Mouse (Mus musculus): ENCODE measurements around the gene Gm42688. TPM values are rescaled to one million over a fixed set of nuclear protein-coding genes. Genes with fewer than 3 reads are reported as not detected.

Gene Gm42688
- polyA plus RNA-seq (2012; rRNA removed), result 3.2 and 4.2 TPM in 2 replicates

- WGBS, result under 1% methylated on average over 25 of the region's 25 CpGs
- Histone ChIP-seq H3K36me3 (ENCODE audit: control insufficient read depth, insufficient read depth, low read length) (peaks cover 2% of the 10 kb centered on the region; the same call in 1 of the 2 replicates), H3K4me3 (ENCODE audit: low read depth, low read length) (peak within 1 kb of the TSS; percentile 86), H3K27ac (ENCODE audit: insufficient read depth, low read depth, low read length) (peak within 1 kb of the TSS; percentile 77), H3K4me1 (ENCODE audit: control insufficient read depth, insufficient read depth, insufficient read length, low read length) (peaks cover 13% of the 10 kb centered on the region), H3K27me3 (ENCODE audit: control insufficient read depth, insufficient read depth, low read length) (no peaks in the 10 kb centered on the region)
- TF ChIP-seq CTCF (IDR thresholded peaks at IDR 0.05; ENCODE audit: extremely low read depth, insufficient read length, insufficient replicate concordance, low read depth, low read length) (peak; percentile 53; the same call in 1 of the 2 replicates), POLR2A (IDR thresholded peaks at IDR 0.05; ENCODE audit: low read depth, low read length) (peak; percentile 47; the same call in 1 of the 2 replicates)
These were observed at the start of gene Gm42688, which contains the start of gene Ccdc142 for GRCm38 (mm10) chr6:83101316-83101687. TSS of gene Gm42688 (plus strand) at chr6:83101617. TSS of gene Ccdc142 (plus strand) at chr6:83101601.

- H3K36me3 ChIP-seq (ENCODE audit: control insufficient read depth, insufficient read depth, low read length), result peaks cover 19% of the 10 kb centered on the region
- H3K27ac ChIP-seq (ENCODE audit: insufficient read depth, low read depth, low read length), result peak overlapping the region; percentile 14
- H3K4me1 ChIP-seq (ENCODE audit: control insufficient read depth, insufficient read depth, insufficient read length, low read length), result peaks cover 18% of the 10 kb centered on the region
These were observed 48.1 kb upstream of the Gm42688 start for GRCm38 (mm10) chr6:83053136-83053960.

GRCm38 (mm10) chr6:83054074-83054851 is 47.2 kb upstream of the Gm42688 start, which contains the start of gene Aup1:
TSS of gene Aup1 (plus strand) at chr6:83054521.
- Histone ChIP-seq H3K4me3 (ENCODE audit: low read depth, low read length) (peak within 1 kb of the TSS; percentile 77), H3K4me1 (ENCODE audit: control insufficient read depth, insufficient read depth, insufficient read length, low read length) (peaks cover 20% of the 10 kb centered on the region), H3K36me3 (ENCODE audit: control insufficient read depth, insufficient read depth, low read length) (peaks cover 19% of the 10 kb centered on the region), H3K27ac (ENCODE audit: insufficient read depth, low read depth, low read length) (peak within 1 kb of the TSS; percentile 65), H3K27me3 (ENCODE audit: control insufficient read depth, insufficient read depth, low read length) (no peaks in the 10 kb centered on the region)
- TF ChIP-seq CTCF (IDR thresholded peaks at IDR 0.05; ENCODE audit: extremely low read depth, insufficient read length, insufficient replicate concordance, low read depth, low read length) (no peak), POLR2A (IDR thresholded peaks at IDR 0.05; ENCODE audit: low read depth, low read length) (peak; percentile 72)
- WGBS, result under 1% methylated on average over 64 of the region's 64 CpGs

More at GRCm38 (mm10) chr6:83053136-83053960, 48.1 kb upstream of the Gm42688 start:
- Histone ChIP-seq H3K4me3 (ENCODE audit: low read depth, low read length) (peak overlapping the region; percentile 77), H3K27me3 (ENCODE audit: control insufficient read depth, insufficient read depth, low read length) (no peaks in the 10 kb centered on the region)
- TF ChIP-seq POLR2A (IDR thresholded peaks at IDR 0.05; ENCODE audit: low read depth, low read length), result peak; percentile 51; the same call in 1 of the 2 replicates
- TF ChIP-seq CTCF (IDR thresholded peaks at IDR 0.05; ENCODE audit: extremely low read depth, insufficient read length, insufficient replicate concordance, low read depth, low read length), result no peak
- WGBS, result 7% methylated on average over 26 of the region's 26 CpGs

- TF ChIP-seq CTCF (IDR thresholded peaks at IDR 0.05; ENCODE audit: extremely low read depth, insufficient read length, insufficient replicate concordance, low read depth, low read length), result peak; percentile 35; the same call in 1 of the 2 replicates
- no peak for TF ChIP-seq POLR2A (IDR thresholded peaks at IDR 0.05; ENCODE audit: low read depth, low read length)
- peak within 1 kb of the TSS; percentile 77 for H3K4me3 ChIP-seq (ENCODE audit: low read depth, low read length)
- WGBS, result under 1% methylated on average over 50 of the region's 50 CpGs
- H3K27me3 ChIP-seq (ENCODE audit: control insufficient read depth, insufficient read depth, low read length), result no peaks in the 10 kb centered on the region
- H3K27ac ChIP-seq (ENCODE audit: insufficient read depth, low read depth, low read length), result peak within 1 kb of the TSS; percentile 65
- H3K36me3 ChIP-seq (ENCODE audit: control insufficient read depth, insufficient read depth, low read length), result peaks cover 19% of the 10 kb centered on the region
- H3K4me1 ChIP-seq (ENCODE audit: control insufficient read depth, insufficient read depth, insufficient read length, low read length), result peaks cover 20% of the 10 kb centered on the region
These were observed 46.5 kb upstream of the Gm42688 start, which contains the start of gene Htra2 for GRCm38 (mm10) chr6:83054871-83055431. TSS of gene Htra2 (minus strand) at chr6:83055273.

GRCm38 (mm10) chr6:83057790-83058189 is 43.6 kb upstream of the Gm42688 start, which contains the start of gene Dqx1:
TSS of gene Dqx1 (plus strand) at chr6:83057844.
- H3K4me3 ChIP-seq (ENCODE audit: low read depth, low read length), result peak within 1 kb of the TSS; percentile 71
- H3K36me3 ChIP-seq (ENCODE audit: control insufficient read depth, insufficient read depth, low read length), result peaks cover 14% of the 10 kb centered on the region
- peak within 1 kb of the TSS; percentile 91 for H3K27ac ChIP-seq (ENCODE audit: insufficient read depth, low read depth, low read length)
- H3K27me3 ChIP-seq (ENCODE audit: control insufficient read depth, insufficient read depth, low read length), result no peaks in the 10 kb centered on the region
- TF ChIP-seq POLR2A (IDR thresholded peaks at IDR 0.05; ENCODE audit: low read depth, low read length) (peak; percentile 89), CTCF (IDR thresholded peaks at IDR 0.05; ENCODE audit: extremely low read depth, insufficient read length, insufficient replicate concordance, low read depth, low read length) (no peak)
- WGBS, result 23% methylated on average over 3 of the region's 3 CpGs
- peaks cover 20% of the 10 kb centered on the region for H3K4me1 ChIP-seq (ENCODE audit: control insufficient read depth, insufficient read depth, insufficient read length, low read length)

GRCm38 (mm10) chr6:83058725-83059124 is 42.7 kb upstream of the Gm42688 start:
- Histone ChIP-seq H3K27ac (ENCODE audit: insufficient read depth, low read depth, low read length) (peak overlapping the region; percentile 91), H3K27me3 (ENCODE audit: control insufficient read depth, insufficient read depth, low read length) (no peaks in the 10 kb centered on the region), H3K36me3 (ENCODE audit: control insufficient read depth, insufficient read depth, low read length) (peaks cover 15% of the 10 kb centered on the region), H3K4me3 (ENCODE audit: low read depth, low read length) (peak overlapping the region; percentile 71), H3K4me1 (ENCODE audit: control insufficient read depth, insufficient read depth, insufficient read length, low read length) (peaks cover 14% of the 10 kb centered on the region)
- WGBS, result 70% methylated on average over 2 of the region's 2 CpGs
- TF ChIP-seq CTCF (IDR thresholded peaks at IDR 0.05; ENCODE audit: extremely low read depth, insufficient read length, insufficient replicate concordance, low read depth, low read length) (no peak), POLR2A (IDR thresholded peaks at IDR 0.05; ENCODE audit: low read depth, low read length) (no peak)
